Mouse (Mus musculus): ENCODE measurements around the gene Scp2. TPM values are rescaled to one million over a fixed set of nuclear protein-coding genes. Genes with fewer than 3 reads are reported as not detected.
A peak's percentile ranks its signal among the peaks of the same experiment; 100 is the strongest.

The Scp2 gene
- polyA plus RNA-seq, 1 experiment from 2014 or later: 189 TPM

DNA sequence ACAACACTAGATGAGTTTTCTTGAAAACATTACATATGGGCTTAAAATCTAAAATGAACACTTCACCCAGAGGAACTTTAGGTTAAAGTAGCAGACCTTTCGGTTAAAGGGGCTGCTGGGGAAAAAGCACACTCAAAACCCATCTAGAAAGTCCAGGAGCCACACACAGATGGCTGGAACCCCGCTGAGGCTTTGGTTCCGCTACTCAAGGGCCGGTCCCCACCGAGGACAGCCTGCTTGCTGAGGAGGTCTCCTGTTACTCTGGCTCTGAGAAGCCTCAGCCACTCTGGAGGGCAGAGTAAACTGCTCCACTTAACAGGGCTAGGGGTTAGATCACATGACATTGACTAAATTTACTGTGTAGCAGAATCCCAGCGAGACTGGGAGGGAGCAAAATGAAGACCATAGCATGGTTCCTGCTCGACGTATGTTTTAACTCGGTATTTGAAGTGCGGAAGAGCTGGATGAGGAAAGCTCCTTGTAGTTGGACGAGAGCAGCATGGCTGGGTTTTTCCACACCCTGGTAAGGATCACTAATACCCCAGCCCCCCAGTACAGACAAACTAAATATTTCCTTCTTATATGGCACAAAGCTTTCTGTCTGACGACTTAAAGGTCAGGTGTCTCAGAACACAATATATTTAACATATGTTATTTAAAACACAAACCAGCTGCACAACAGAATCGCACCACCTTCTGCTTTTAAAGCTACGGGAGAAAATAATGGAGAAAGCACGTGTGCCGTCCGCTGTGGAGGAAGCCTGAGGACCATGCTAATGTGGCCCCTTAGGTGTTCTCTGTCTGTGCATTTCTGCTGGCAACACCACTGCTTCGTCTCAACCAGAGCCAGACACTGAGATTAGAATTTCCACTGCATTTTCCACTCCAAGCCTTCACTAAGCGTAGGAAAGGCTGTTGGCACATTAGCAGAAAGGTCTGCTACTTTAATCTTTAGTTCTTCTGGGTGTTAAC lies 99.4 kb downstream of the Scp2 start:
- Histone ChIP-seq H3K27ac (ENCODE audit: low read length) (peak overlapping the region; percentile 24; the same call in 1 of the 2 replicates), H3K4me2 (ENCODE audit: low read depth, low read length) (no peak overlapping the region), H3K27me3 (ENCODE audit: control insufficient read depth, insufficient read depth, low read length) (no peaks in the 10 kb centered on the region), H3K4me3 (ENCODE audit: low read length) (no peak overlapping the region), H3K36me3 (ENCODE audit: control insufficient read depth, insufficient read depth) (peaks cover 8% of the 10 kb centered on the region; the same call in 1 of the 2 replicates), H3K9ac (ENCODE audit: low read length) (no peak overlapping the region), H3K4me1 (ENCODE audit: control insufficient read depth, insufficient read depth, low read length) (peaks cover 9% of the 10 kb centered on the region), H3K9me3 (replicated peaks; ENCODE audit: control insufficient read depth, low read length) (no peaks in the 10 kb centered on the region)
- 61% methylated on average over 19 of the region's 19 CpGs for WGBS
- peak; percentile 41; the same call in 1 of the 2 replicates for ATAC-seq (replicated peaks; ENCODE audit: extremely low read depth, insufficient read depth, low FRiP score)

DNA sequence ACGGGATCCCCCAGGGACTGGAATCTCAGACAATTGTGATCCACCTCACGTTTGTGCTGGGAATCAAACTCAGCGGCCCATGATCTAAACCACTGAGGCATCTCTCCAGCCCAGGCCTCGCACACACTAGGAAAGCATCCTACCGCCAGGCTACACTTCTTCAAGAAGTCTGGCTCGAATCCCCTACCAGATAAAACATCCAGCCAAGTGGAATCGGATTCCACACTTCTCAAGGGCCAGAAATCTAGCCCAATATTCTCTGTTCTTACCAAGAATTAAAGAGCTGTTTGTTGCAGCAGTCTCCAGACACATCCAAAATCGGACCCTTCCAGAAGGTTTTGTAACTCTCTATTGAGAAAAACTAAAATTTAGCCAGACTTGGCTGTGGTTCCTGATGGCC lies 107.8 kb downstream of the Scp2 start:
- no peaks in the 10 kb centered on the region for H3K36me3 ChIP-seq (ENCODE audit: control insufficient read depth, insufficient read depth)
- H3K4me2 ChIP-seq (ENCODE audit: low read depth, low read length): no peak overlapping the region
- H3K4me1 ChIP-seq (ENCODE audit: control insufficient read depth, insufficient read depth, low read length): peaks cover 4% of the 10 kb centered on the region; the same call in 1 of the 2 replicates
- WGBS: 80% methylated on average over 8 of the region's 8 CpGs
- H3K4me3 ChIP-seq (ENCODE audit: low read length): no peak overlapping the region
- peaks cover 14% of the 10 kb centered on the region for H3K27me3 ChIP-seq (ENCODE audit: control insufficient read depth, insufficient read depth, low read length)
- H3K27ac ChIP-seq (ENCODE audit: low read length): no peak overlapping the region
- H3K9me3 ChIP-seq (replicated peaks; ENCODE audit: control insufficient read depth, low read length): no peaks in the 10 kb centered on the region
- H3K9ac ChIP-seq (ENCODE audit: low read length): no peak overlapping the region
- ATAC-seq (replicated peaks; ENCODE audit: extremely low read depth, insufficient read depth, low FRiP score): no peak

DNA sequence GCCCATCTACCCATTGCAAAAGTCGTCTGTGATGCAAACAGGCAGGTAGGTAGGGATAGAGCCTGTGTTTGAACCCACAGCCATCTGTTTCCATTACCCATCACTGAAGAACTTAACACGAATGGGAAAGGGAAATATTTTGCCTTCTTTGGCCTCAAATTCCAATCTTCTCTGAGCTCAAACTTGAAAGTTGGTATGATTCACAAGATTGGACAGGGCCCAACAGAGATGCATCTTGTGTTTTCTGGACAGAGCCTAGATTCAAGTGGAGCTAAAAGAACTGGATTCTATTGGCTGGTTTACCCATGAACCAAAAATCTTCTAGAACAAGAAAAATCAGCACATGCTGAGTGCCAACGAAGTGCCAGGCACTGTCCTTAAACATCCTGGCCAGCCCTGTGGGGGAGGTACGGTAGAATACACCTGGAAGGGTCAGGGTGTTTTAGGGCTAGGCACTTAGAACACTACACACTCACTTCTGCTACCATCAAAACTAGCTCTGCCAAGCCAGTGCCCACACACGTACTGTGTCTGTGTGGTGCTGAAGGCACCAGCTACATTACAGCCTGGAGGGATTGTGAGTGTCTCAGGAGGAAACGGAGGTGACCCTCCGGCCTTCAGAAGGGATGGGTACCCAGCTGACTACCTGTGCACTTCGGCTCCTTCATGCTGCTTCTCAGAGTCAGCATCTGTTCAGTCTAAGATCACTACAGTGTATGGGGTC lies 111.6 kb downstream of the Scp2 start:
- no peak for ATAC-seq (replicated peaks; ENCODE audit: extremely low read depth, insufficient read depth, low FRiP score)
- Histone ChIP-seq H3K27ac (ENCODE audit: low read length) (no peak overlapping the region), H3K36me3 (ENCODE audit: control insufficient read depth, insufficient read depth) (no peaks in the 10 kb centered on the region), H3K27me3 (ENCODE audit: control insufficient read depth, insufficient read depth, low read length) (peaks cover 37% of the 10 kb centered on the region), H3K4me1 (ENCODE audit: control insufficient read depth, insufficient read depth, low read length) (peaks cover 7% of the 10 kb centered on the region; the same call in 1 of the 2 replicates), H3K9me3 (replicated peaks; ENCODE audit: control insufficient read depth, low read length) (no peaks in the 10 kb centered on the region), H3K4me2 (ENCODE audit: low read depth, low read length) (no peak overlapping the region), H3K4me3 (ENCODE audit: low read length) (no peak overlapping the region), H3K9ac (ENCODE audit: low read length) (no peak overlapping the region)
- WGBS: 83% methylated on average over 8 of the region's 8 CpGs

DNA sequence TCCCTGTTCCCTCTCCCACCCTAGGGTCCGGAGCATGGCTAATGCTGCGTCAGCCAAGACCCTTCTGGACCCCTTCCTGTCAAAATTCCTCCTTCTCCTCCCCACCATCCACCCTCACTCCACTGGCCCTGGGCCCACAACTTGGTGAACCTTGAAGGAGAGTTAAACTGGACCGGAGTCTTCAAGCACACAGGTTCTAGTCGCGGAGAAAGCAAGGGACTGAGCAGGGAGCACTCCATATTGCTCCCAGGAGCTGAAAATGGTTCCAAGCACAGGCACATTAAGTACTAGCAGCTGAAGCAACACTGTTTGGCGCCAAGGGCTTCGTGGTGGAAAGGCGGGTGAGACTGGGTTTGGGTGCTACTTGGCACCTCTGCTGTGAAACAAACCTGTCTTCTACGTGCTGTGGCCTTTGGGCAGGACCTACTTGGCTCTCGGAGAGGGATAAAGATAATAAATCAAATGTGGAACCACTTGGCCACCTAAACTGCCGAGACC lies 112.4 kb downstream of the Scp2 start:
- peak overlapping the region; percentile 62 for H3K4me3 ChIP-seq (ENCODE audit: low read length)
- H3K27me3 ChIP-seq (ENCODE audit: control insufficient read depth, insufficient read depth, low read length): peaks cover 37% of the 10 kb centered on the region
- 52% methylated on average over 11 of the region's 11 CpGs for WGBS
- H3K4me2 ChIP-seq (ENCODE audit: low read depth, low read length): peak overlapping the region; percentile 99
- no peaks in the 10 kb centered on the region for H3K9me3 ChIP-seq (replicated peaks; ENCODE audit: control insufficient read depth, low read length)
- no peaks in the 10 kb centered on the region for H3K36me3 ChIP-seq (ENCODE audit: control insufficient read depth, insufficient read depth)
- H3K4me1 ChIP-seq (ENCODE audit: control insufficient read depth, insufficient read depth, low read length): peaks cover 7% of the 10 kb centered on the region; the same call in 1 of the 2 replicates
- 0 out of 2 replicates have a peak, but pooled peaks have one; percentile 19 for ATAC-seq (replicated peaks; ENCODE audit: extremely low read depth, insufficient read depth, low FRiP score)
- H3K27ac ChIP-seq (ENCODE audit: low read length): no peak overlapping the region
- H3K9ac ChIP-seq (ENCODE audit: low read length): peak overlapping the region; percentile 70

GRCm38 (mm10) chr4:108031502-108032351 lies 113.1 kb downstream of the Scp2 start:
- Histone ChIP-seq H3K9ac (ENCODE audit: low read length) (peak overlapping the region; percentile 70), H3K27ac (ENCODE audit: low read length) (no peak overlapping the region), H3K4me1 (ENCODE audit: control insufficient read depth, insufficient read depth, low read length) (peaks cover 7% of the 10 kb centered on the region; the same call in 1 of the 2 replicates), H3K27me3 (ENCODE audit: control insufficient read depth, insufficient read depth, low read length) (peaks cover 37% of the 10 kb centered on the region), H3K9me3 (replicated peaks; ENCODE audit: control insufficient read depth, low read length) (no peaks in the 10 kb centered on the region), H3K36me3 (ENCODE audit: control insufficient read depth, insufficient read depth) (no peaks in the 10 kb centered on the region), H3K4me2 (ENCODE audit: low read depth, low read length) (peak overlapping the region; percentile 99), H3K4me3 (ENCODE audit: low read length) (peak overlapping the region; percentile 62)
- WGBS: under 1% methylated on average over 82 of the region's 86 CpGs
- ATAC-seq (replicated peaks; ENCODE audit: extremely low read depth, insufficient read depth, low FRiP score): 0 out of 2 replicates have a peak, but pooled peaks have one; percentile 21

GRCm38 (mm10) chr4:108030888-108031501 lies 113.8 kb downstream of the Scp2 start:
- Histone ChIP-seq H3K4me2 (ENCODE audit: low read depth, low read length) (peak overlapping the region; percentile 99), H3K27ac (ENCODE audit: low read length) (no peak overlapping the region), H3K9me3 (replicated peaks; ENCODE audit: control insufficient read depth, low read length) (no peaks in the 10 kb centered on the region), H3K9ac (ENCODE audit: low read length) (peak overlapping the region; percentile 70), H3K36me3 (ENCODE audit: control insufficient read depth, insufficient read depth) (no peaks in the 10 kb centered on the region), H3K4me3 (ENCODE audit: low read length) (peak overlapping the region; percentile 62), H3K4me1 (ENCODE audit: control insufficient read depth, insufficient read depth, low read length) (peaks cover 7% of the 10 kb centered on the region; the same call in 1 of the 2 replicates), H3K27me3 (ENCODE audit: control insufficient read depth, insufficient read depth, low read length) (peaks cover 37% of the 10 kb centered on the region)
- 9% methylated on average over 22 of the region's 22 CpGs for WGBS
- no peak for ATAC-seq (replicated peaks; ENCODE audit: extremely low read depth, insufficient read depth, low FRiP score)

- H3K4me3 ChIP-seq (ENCODE audit: low read length): no peak overlapping the region
- H3K9ac ChIP-seq (ENCODE audit: low read length): no peak overlapping the region
- no peak overlapping the region for H3K4me2 ChIP-seq (ENCODE audit: low read depth, low read length)
- ATAC-seq (replicated peaks; ENCODE audit: extremely low read depth, insufficient read depth, low FRiP score): no peak
- no peaks in the 10 kb centered on the region for H3K36me3 ChIP-seq (ENCODE audit: control insufficient read depth, insufficient read depth)
- no peak overlapping the region for H3K27ac ChIP-seq (ENCODE audit: low read length)
- H3K9me3 ChIP-seq (replicated peaks; ENCODE audit: control insufficient read depth, low read length): no peaks in the 10 kb centered on the region
- H3K4me1 ChIP-seq (ENCODE audit: control insufficient read depth, insufficient read depth, low read length): 0 out of 2 replicates have a peak, but pooled peaks cover 1% of the 10 kb centered on the region
- H3K27me3 ChIP-seq (ENCODE audit: control insufficient read depth, insufficient read depth, low read length): peaks cover 16% of the 10 kb centered on the region
- 39% methylated on average over 3 of the region's 3 CpGs for WGBS
Observed at GRCm38 (mm10) chr4:108026193-108026592, 118.6 kb downstream of the Scp2 start.

DNA sequence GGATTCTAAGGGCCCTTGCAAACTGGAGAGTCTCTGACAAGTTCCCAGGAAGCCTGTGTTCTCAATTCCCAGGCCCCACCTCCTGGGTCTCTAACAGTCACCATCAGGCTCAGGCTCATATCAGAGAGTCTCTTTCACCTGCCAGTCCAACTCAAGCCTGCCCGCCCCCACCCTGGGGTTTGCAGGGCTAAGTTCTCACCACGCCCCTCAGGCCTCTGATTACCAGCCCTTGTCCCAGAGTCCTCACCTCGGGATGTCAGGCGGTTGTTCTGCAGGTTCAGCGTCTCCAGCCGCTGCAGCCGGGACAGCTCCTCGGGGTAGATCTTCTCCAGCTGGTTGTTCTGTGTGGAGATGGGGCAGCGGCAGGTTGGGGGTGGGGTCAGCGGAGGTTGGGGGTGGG lies 119.5 kb downstream of the Scp2 start:
- 0 out of 2 replicates have a peak, but pooled peaks cover 5% of the 10 kb centered on the region for H3K9me3 ChIP-seq (replicated peaks; ENCODE audit: control insufficient read depth, low read length)
- H3K4me2 ChIP-seq (ENCODE audit: low read depth, low read length): peak overlapping the region; percentile 40; the same call in 1 of the 2 replicates
- ATAC-seq (replicated peaks; ENCODE audit: extremely low read depth, insufficient read depth, low FRiP score): no peak
- WGBS: 10% methylated on average over 10 of the region's 10 CpGs
- no peak overlapping the region for H3K27ac ChIP-seq (ENCODE audit: low read length)
- H3K36me3 ChIP-seq (ENCODE audit: control insufficient read depth, insufficient read depth): no peaks in the 10 kb centered on the region
- no peaks in the 10 kb centered on the region for H3K4me1 ChIP-seq (ENCODE audit: control insufficient read depth, insufficient read depth, low read length)
- no peak overlapping the region for H3K9ac ChIP-seq (ENCODE audit: low read length)
- H3K27me3 ChIP-seq (ENCODE audit: control insufficient read depth, insufficient read depth, low read length): peaks cover 6% of the 10 kb centered on the region
- no peak overlapping the region for H3K4me3 ChIP-seq (ENCODE audit: low read length)
